Mouse (Mus musculus) kidney, postnatal 0 days (tissue): ENCODE measurements at regions not wholly inside any gene's neighbourhood (a gene's known extent, or its start where the extent isn't known, plus 50 kb on each side); places are given as distances from the start of the nearest gene placed in this dataset.
A peak's percentile ranks its signal among the peaks of the same experiment; 100 is the strongest.

ENCODE experiments used
- ATAC-seq: fragments of 200-750 bp; cut with Nextera tagmentation; replicated peaks from 2 replicates; pipeline ENCODE4 v1.8.0; 2017; ENCODE audit warnings: low read depth, moderate number of reproducible peaks, moderate TSS enrichment, moderate library complexity; ENCODE audit not compliant: low FRiP score
- DNase-seq: peaks from one replicate; pipeline ENCODE4 v3.0.0-alpha.2; 2016; ENCODE audit warnings: low spot score
- H3K27ac ChIP-seq: fragments of 300-500 bp; sonication (generic); 2 replicates; pipeline ENCODE4 v1.5.1; 2014; ENCODE audit warnings: mild to moderate bottlenecking
- H3K27me3 ChIP-seq: fragments of 300-500 bp; sonication (generic); 2 replicates; pipeline ENCODE4 v1.6.1; 2014; ENCODE audit warnings: low read length, mixed read lengths; ENCODE audit not compliant: insufficient read depth
- H3K36me3 ChIP-seq: fragments of 300-500 bp; sonication (generic); 2 replicates; pipeline ENCODE4 v1.6.1; 2014; ENCODE audit warnings: low read length, mixed read lengths; ENCODE audit not compliant: insufficient read depth
- H3K4me1 ChIP-seq: fragments of 300-500 bp; sonication (generic); replicated peaks from 2 replicates; pipeline ENCODE4 v1.6.1; 2014; ENCODE audit warnings: antibody characterized with exemption, low read length, mixed read lengths; ENCODE audit not compliant: insufficient read depth
- H3K4me2 ChIP-seq: fragments of 300-500 bp; sonication (generic); 2 replicates; pipeline ENCODE4 v1.6.1; 2014; ENCODE audit warnings: mild to moderate bottlenecking, low read length, moderate library complexity, mixed read lengths
- H3K4me3 ChIP-seq: fragments of 300-500 bp; sonication (generic); replicated peaks from 2 replicates; pipeline ENCODE4 v1.5.1; 2014; ENCODE audit warnings: low read depth, low read length
- H3K9ac ChIP-seq: fragments of 300-500 bp; sonication (generic); 2 replicates; pipeline ENCODE4 v1.6.1; 2014; ENCODE audit warnings: low read depth, low read length
- H3K9me3 ChIP-seq: fragments of 300-500 bp; sonication (generic); replicated peaks from 2 replicates; pipeline ENCODE4 v1.6.1; 2016; ENCODE audit warnings: low read length, inconsistent platforms, mixed read lengths
- CTCF ChIP-seq: IDR thresholded peaks from 2 replicates; pipeline ENCODE4 v1.5.1; 2016; ENCODE audit warnings: antibody characterized with exemption, low read depth, mild to moderate bottlenecking, moderate library complexity
- WGBS: fragments of 180-500 bp; shearing (Covaris S2); extraction: QIAGEN DNeasy Blood & Tissue Kit; methylation state at CpG from one replicate; pipeline ENCODE4 v1.1.7; 2014; 5-methylcytosine and 5-hydroxymethylcytosine counted together

DNA sequence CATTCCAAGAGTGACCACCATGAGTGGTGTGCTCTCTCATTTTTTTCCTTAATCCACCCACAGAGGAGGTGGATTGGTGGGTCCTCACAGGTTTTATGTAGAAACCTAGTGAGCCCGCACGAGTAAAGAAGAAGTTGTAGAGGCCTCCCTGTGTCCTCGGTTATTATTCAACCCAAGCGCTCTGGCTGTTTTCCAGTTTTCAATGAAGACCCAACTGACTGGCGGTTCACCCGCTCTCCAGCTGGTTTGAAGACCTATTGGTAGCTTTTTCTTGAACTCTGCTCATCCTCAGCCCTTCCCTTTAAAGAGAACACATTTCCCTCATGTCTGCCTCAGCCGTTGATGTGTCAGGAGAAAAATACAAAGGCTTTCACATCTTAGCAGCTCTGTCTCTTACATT, 196.7 kb upstream of the Pou3f3 start:
- no peak overlapping the region for H3K4me3 ChIP-seq
- no peaks in the 10 kb centered on the region for H3K9me3 ChIP-seq
- no peak for TF ChIP-seq CTCF
- no peaks in the 10 kb centered on the region for H3K36me3 ChIP-seq
- H3K4me1 ChIP-seq, result no peaks in the 10 kb centered on the region
- H3K27ac ChIP-seq, result no peak overlapping the region
- ATAC-seq, result no peak
- 77% methylated on average over 7 of the region's 7 CpGs for WGBS
- H3K27me3 ChIP-seq, result no peaks in the 10 kb centered on the region
- no peak overlapping the region for H3K9ac ChIP-seq
- no peak overlapping the region for H3K4me2 ChIP-seq
- DNase-seq, result no peak

DNA sequence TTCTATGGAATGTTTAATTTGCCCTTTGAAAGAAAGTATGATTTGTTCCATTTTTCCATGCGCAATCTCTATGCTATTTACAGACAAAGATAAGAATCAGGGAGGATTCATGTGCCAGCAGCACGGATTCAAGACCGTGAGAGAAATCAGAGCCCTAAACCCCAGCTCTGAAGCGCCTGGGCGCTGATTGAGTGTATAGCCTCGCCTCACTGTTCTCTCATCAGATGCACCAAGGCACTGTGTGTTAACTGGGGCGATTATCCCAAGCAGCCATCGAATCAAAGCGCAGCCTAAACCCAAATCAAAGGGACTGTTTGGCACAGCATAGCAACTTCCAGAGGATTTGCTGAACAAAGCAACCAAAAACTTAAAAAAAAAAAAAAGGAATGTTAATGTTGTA, 191.1 kb upstream of the Pou3f3 start:
- Histone ChIP-seq H3K4me2 (no peak overlapping the region), H3K9me3 (no peaks in the 10 kb centered on the region), H3K27me3 (no peaks in the 10 kb centered on the region), H3K27ac (no peak overlapping the region), H3K4me3 (no peak overlapping the region), H3K9ac (no peak overlapping the region), H3K4me1 (no peaks in the 10 kb centered on the region), H3K36me3 (no peaks in the 10 kb centered on the region)
- ATAC-seq, result no peak
- 66% methylated on average over 9 of the region's 9 CpGs for whole genome bisulfite sequencing
- no peak for TF ChIP-seq CTCF
- DNase-seq, result no peak

DNA sequence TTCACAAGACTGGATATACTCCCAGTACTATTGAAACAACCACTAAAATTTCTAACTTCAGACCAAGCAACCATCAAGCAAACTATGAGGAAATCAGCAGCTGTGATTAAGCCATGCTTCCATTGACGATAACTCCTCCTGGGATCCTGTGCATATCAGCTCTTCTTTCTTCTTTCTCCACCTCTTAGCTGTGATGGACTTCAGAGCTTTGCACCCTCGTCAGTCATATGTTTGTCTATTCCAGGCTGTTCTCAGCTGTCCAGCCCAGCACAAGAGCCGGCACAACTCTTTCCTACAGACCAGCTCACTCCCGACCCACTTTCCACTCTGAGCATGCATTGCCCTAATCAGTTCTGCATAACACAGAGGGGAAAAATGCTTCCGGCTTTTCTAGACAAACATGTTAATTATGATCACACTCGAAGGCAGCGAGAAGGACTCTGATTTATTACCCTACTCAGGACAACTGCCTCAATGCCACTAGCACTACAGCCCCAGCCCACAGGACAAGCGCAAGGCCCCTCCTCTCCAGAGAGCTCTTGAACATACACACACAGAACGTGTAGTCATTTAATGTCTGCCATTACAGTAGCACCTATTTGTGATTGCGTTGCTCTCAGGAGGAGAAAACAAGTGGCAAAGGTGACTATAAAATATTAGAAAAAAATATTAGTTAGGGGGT, 190.4 kb upstream of the Pou3f3 start:
- no peak for TF ChIP-seq CTCF
- ATAC-seq (no peak), DNase-seq (no peak)
- H3K27ac ChIP-seq, result no peak overlapping the region
- H3K4me1 ChIP-seq, result no peaks in the 10 kb centered on the region
- H3K27me3 ChIP-seq, result no peaks in the 10 kb centered on the region
- no peaks in the 10 kb centered on the region for H3K9me3 ChIP-seq
- H3K9ac ChIP-seq, result no peak overlapping the region
- 49% methylated on average over 10 of the region's 10 CpGs for WGBS
- no peak overlapping the region for H3K4me3 ChIP-seq
- no peaks in the 10 kb centered on the region for H3K36me3 ChIP-seq
- H3K4me2 ChIP-seq, result no peak overlapping the region

DNA sequence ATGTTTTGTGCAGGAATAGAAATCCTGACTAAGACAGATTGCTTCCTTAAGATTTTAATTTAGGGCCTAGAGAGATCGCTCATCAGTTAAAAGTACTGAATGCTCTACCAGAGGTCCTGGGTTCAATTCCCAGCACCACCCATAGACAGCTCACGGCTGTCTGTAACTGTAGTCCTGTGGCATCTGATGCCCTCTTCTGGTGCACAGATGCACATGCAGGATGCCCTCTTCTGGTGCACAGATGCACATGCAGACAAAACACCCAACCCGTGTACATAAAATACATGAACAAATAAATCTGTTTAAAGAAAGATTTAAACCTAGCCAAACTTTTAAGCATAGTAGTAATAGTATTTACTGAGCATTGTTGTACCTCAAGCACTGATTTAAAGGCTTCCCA, 181.2 kb upstream of the Pou3f3 start:
- Histone ChIP-seq H3K4me2 (no peak overlapping the region), H3K27ac (no peak overlapping the region), H3K9me3 (no peaks in the 10 kb centered on the region), H3K27me3 (no peaks in the 10 kb centered on the region), H3K4me1 (no peaks in the 10 kb centered on the region), H3K36me3 (no peaks in the 10 kb centered on the region), H3K9ac (no peak overlapping the region), H3K4me3 (no peak overlapping the region)
- DNase-seq, result no peak
- no peak for ATAC-seq
- WGBS, result 92% methylated on average over 3 of the region's 3 CpGs
- peak; percentile 34; the same call in 1 of the 2 replicates for TF ChIP-seq CTCF

DNA sequence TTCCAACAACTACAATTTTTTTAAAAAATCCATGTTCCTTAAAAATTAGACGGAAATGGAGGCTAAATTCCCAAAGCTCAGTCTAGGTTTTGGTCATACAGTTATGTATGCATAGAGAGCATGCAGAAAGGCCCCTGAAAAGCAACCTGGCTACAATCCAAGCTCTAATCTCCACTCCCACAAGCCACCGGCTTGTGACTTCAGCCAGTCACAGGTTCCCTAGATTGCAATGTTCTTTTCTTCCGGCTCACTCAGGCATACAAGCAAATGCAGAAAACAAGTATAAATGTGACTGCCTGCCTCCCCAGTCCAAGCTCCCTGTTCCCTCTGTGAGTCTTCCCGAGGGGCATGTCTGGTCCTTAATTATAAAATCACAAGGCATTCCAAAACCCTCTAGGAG, 171.2 kb upstream of the Pou3f3 start:
- ATAC-seq (no peak), DNase-seq (peak; percentile 38)
- WGBS, result 25% methylated on average over 4 of the region's 4 CpGs
- Histone ChIP-seq H3K9me3 (no peaks in the 10 kb centered on the region), H3K36me3 (no peaks in the 10 kb centered on the region), H3K27ac (no peak overlapping the region), H3K27me3 (no peaks in the 10 kb centered on the region), H3K4me2 (no peak overlapping the region), H3K4me1 (no peaks in the 10 kb centered on the region), H3K4me3 (no peak overlapping the region), H3K9ac (no peak overlapping the region)
- no peak for TF ChIP-seq CTCF

DNA sequence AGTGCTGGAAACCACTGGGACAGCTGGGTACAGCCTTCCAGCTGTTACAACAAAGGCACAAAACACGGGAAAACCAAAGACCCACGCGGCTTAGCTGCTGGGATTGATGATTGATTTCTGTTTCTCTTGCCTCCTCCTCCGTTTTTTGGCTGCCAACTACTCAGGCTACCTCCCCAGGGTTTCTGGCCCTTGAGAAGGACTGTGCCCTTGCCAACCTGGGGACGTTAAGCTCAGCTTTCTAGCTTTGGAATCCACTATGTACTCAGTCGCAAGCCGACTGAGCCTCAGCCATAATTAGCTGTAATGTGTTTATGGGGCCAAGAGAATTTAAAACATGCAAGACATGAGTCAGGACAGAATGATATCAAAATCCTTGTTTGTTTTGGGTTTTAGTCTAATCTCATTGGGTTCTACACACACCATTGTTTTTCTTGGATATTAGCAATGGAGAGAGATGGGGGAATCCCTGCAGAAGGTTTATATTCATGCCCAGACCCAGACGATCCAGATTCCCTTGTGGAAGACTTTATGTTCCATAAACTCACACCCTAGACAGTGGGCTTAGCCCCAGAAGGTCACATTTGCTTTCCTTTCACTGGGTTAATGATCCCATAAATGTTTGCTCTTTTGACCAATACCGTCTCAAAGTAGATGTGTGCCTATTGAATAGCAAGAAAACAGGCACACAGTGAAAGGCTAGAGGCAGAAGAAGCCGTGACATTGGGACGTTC, 167.7 kb upstream of the Pou3f3 start:
- peak; percentile 59 for DNase-seq
- ATAC-seq, result no peak
- Histone ChIP-seq H3K9ac (no peak overlapping the region), H3K4me2 (no peak overlapping the region), H3K36me3 (no peaks in the 10 kb centered on the region), H3K4me3 (no peak overlapping the region), H3K27ac (no peak overlapping the region), H3K9me3 (no peaks in the 10 kb centered on the region), H3K4me1 (no peaks in the 10 kb centered on the region), H3K27me3 (no peaks in the 10 kb centered on the region)
- WGBS, result 26% methylated on average over 11 of the region's 11 CpGs
- TF ChIP-seq CTCF, result no peak
